ENCODE assay signal across 18 mouse cellular contexts in genomic region chr3:104438777-104439176, GRCm38 (mm10).
DNase-seq lines count a peak whose midpoint lies in the region; ATAC-seq and TF ChIP-seq lines count a peak whose summit lies in the region.
"Had no signal": no experiment of that assay in that cellular context is flagged by ENCODE, and none has a peak within 500 bp of the region (broad histone marks: within the 10 kb centered on the region; RNA-seq: fewer than 3 reads in every experiment).

No protein-coding gene starts in this region.

- ATAC-seq in liver, postnatal 0 days: no peak
- ATAC-seq: forebrain, embryonic 15.5 days; hindbrain, postnatal 0 days had no signal

- H3K9me3 ChIP-seq in liver, postnatal 0 days (ENCODE audit: low read length): no peaks in the 10 kb centered on the region
- H3K9me3 ChIP-seq: embryonic facial prominence, embryonic 13.5 days; forebrain, embryonic 15.5 days; heart, embryonic 10.5 days; hindbrain, embryonic 13.5 days had no signal

- no peaks in the 10 kb centered on the region for H3K79me3 ChIP-seq in C2C12 (ENCODE audit: low read depth)

- H3K79me2 ChIP-seq in liver, adult 2 months (ENCODE audit: control insufficient read depth, insufficient read depth, low read length): no peaks in the 10 kb centered on the region
- H3K79me2 ChIP-seq in C2C12 (ENCODE audit: control insufficient read depth, insufficient read depth): no peaks in the 10 kb centered on the region

- no peak for TF ChIP-seq EP300 in liver, postnatal 0 days (IDR thresholded peaks at IDR 0.05; ENCODE audit: low read depth)

- TF ChIP-seq POLR2A in liver, adult 2 months (IDR thresholded peaks at IDR 0.05; ENCODE audit: extremely low read depth, insufficient read depth, low read length): no peak

- no peak overlapping the region for H3K4me2 ChIP-seq in liver, postnatal 0 days (ENCODE audit: low read depth, low read length)
- H3K4me2 ChIP-seq: embryonic facial prominence, embryonic 13.5 days; forebrain, embryonic 15.5 days; hindbrain, embryonic 13.5 days had no signal

- no peak overlapping the region for H3K4me3 ChIP-seq in liver, adult 2 months (ENCODE audit: insufficient read depth, low read depth, low read length)
- H3K4me3 ChIP-seq in liver, postnatal 0 days (ENCODE audit: low read depth, low read length): no peak overlapping the region
- no peak overlapping the region for H3K4me3 ChIP-seq in C2C12 (ENCODE audit: insufficient read depth, poor library complexity, severe bottlenecking)
- H3K4me3 ChIP-seq: embryonic facial prominence, embryonic 13.5 days; forebrain, embryonic 15.5 days; heart, embryonic 10.5 days; hindbrain, embryonic 13.5 days had no signal

- TF ChIP-seq CTCF in liver, adult 2 months (IDR thresholded peaks at IDR 0.05; ENCODE audit: low read depth, low read length): no peak
- TF ChIP-seq CTCF in liver, postnatal 0 days (IDR thresholded peaks at IDR 0.05; ENCODE audit: low read depth): no peak
- TF ChIP-seq CTCF in C2C12 (IDR thresholded peaks at IDR 0.05; ENCODE audit: control insufficient read depth, insufficient read depth, insufficient read length): no peak

- H3K4me1 ChIP-seq in liver, adult 2 months (ENCODE audit: control insufficient read depth, insufficient read depth, low read length): peaks cover 8% of the 10 kb centered on the region
- H3K4me1 ChIP-seq in liver, postnatal 0 days (ENCODE audit: insufficient read depth): peaks cover 16% of the 10 kb centered on the region; the same call in 1 of the 2 replicates

- H3ac ChIP-seq in C2C12 (ENCODE audit: control insufficient read depth, insufficient read length, low read depth): no peak overlapping the region

- peak; percentile 73 for DNase-seq in heart, adult 11 months
- DNase-seq in heart, postnatal 36 days: no peak
- peak; percentile 17 for DNase-seq in liver, adult 2 months (ENCODE audit: extremely low read depth, low read depth, low spot score)
- DNase-seq in liver, postnatal 0 days: no peak
- DNase-seq in right cerebral cortex, postnatal 10 days (ENCODE audit: low spot score in 2 of 2): no peak
- DNase-seq: adrenal gland, postnatal 14 days; cerebellum, adult 11-12 months; cerebellum, adult 9-10 months; cerebellum, postnatal 25 days; gastrocnemius, postnatal 36 days; heart, adult 18-20 months; heart, postnatal 10 days had no signal

- no peaks in the 10 kb centered on the region for H3K36me3 ChIP-seq in liver, adult 2 months (ENCODE audit: control insufficient read depth, insufficient read depth, low read length)
- no peaks in the 10 kb centered on the region for H3K36me3 ChIP-seq in liver, postnatal 0 days (replicated peaks; ENCODE audit: insufficient read depth, low read length)
- H3K36me3 ChIP-seq in C2C12 (ENCODE audit: control insufficient read depth, insufficient read depth): no peaks in the 10 kb centered on the region
- H3K36me3 ChIP-seq: embryonic facial prominence, embryonic 13.5 days; forebrain, embryonic 15.5 days; heart, embryonic 10.5 days; hindbrain, embryonic 13.5 days had no signal

- no peak overlapping the region for H3K27ac ChIP-seq in liver, adult 2 months (replicated peaks; ENCODE audit: insufficient read depth, low read depth, low read length)
- no peak overlapping the region for H3K27ac ChIP-seq in liver, postnatal 0 days (ENCODE audit: low read depth)
- H3K27ac ChIP-seq: embryonic facial prominence, embryonic 13.5 days; forebrain, embryonic 15.5 days; heart, embryonic 10.5 days; hindbrain, embryonic 13.5 days; hindbrain, postnatal 0 days had no signal

- 56% methylated on average over 1 of the region's 1 CpGs for WGBS in liver, adult 2 months
- 63% methylated on average over 1 of the region's 1 CpGs for WGBS in liver, postnatal 0 days (ENCODE audit: insufficient replicate concordance)

- H3K27me3 ChIP-seq in liver, adult 2 months (ENCODE audit: control insufficient read depth, insufficient read depth, low read length): no peaks in the 10 kb centered on the region
- no peaks in the 10 kb centered on the region for H3K27me3 ChIP-seq in liver, postnatal 0 days (ENCODE audit: insufficient read depth, low read length)
- no peaks in the 10 kb centered on the region for H3K27me3 ChIP-seq in C2C12 (ENCODE audit: control insufficient read depth, insufficient read depth, insufficient read length)
- H3K27me3 ChIP-seq: embryonic facial prominence, embryonic 13.5 days; forebrain, embryonic 15.5 days; hindbrain, embryonic 13.5 days had no signal

- intact Hi-C loops in heart, postnatal 36 days (cut with DNase I): no loop called here

- H3K9ac ChIP-seq in liver, adult 2 months (ENCODE audit: low read depth, low read length): no peak overlapping the region
- H3K9ac ChIP-seq in liver, postnatal 0 days (replicated peaks): no peak overlapping the region
- H3K9ac ChIP-seq: embryonic facial prominence, embryonic 13.5 days; forebrain, embryonic 15.5 days; hindbrain, embryonic 13.5 days had no signal

TF ChIP-seq in C2C12, 6 proteins besides CTCF, POLR2A, EP300 and RAD21:
- TF ChIP-seq MYOD1 (IDR thresholded peaks at IDR 0.05; ENCODE audit: control insufficient read depth, insufficient read length, low read depth) (peak; percentile 44), MAX (IDR thresholded peaks at IDR 0.05) (no peak), CEBPB (IDR thresholded peaks at IDR 0.05; ENCODE audit: low read depth) (no peak)

Comparison
In these comparisons a context has a peak if more than half of its experiments do, and no peak if none do; other contexts are left out.
1. DNase-seq: peak in heart, adult 11 months (single experiment) and liver, adult 2 months (single experiment); none in heart, postnatal 36 days (0 of 2), liver, postnatal 0 days (single experiment) and right cerebral cortex, postnatal 10 days (0 of 2).